Mouse (Mus musculus) G1E-ER4 (cell line): ENCODE data around the gene Smyd3. TPM values are rescaled to one million over a fixed set of nuclear protein-coding genes. Genes with fewer than 3 reads are reported as not detected.

ENCODE experiments used
- GATA1 ChIP-seq: IDR thresholded peaks from one replicate; pipeline ENCODE4 v1.8.0; 2012; ENCODE audit warnings: low read length, inconsistent platforms
- polyA plus RNA-seq: library from polyadenylated mRNA; stranded (reverse); fragments of >175 nt; gene quantifications from 2 replicates; pipeline ENCODE4 v1.2.3, GENCODE M21; 2012

Gene Smyd3
- polyA plus RNA-seq, 1 experiment: 4.1 TPM

- no peak for TF ChIP-seq GATA1
Measured at GRCm38 (mm10) chr1:179261496-179261966, 256.3 kb downstream of the Smyd3 start.

DNA sequence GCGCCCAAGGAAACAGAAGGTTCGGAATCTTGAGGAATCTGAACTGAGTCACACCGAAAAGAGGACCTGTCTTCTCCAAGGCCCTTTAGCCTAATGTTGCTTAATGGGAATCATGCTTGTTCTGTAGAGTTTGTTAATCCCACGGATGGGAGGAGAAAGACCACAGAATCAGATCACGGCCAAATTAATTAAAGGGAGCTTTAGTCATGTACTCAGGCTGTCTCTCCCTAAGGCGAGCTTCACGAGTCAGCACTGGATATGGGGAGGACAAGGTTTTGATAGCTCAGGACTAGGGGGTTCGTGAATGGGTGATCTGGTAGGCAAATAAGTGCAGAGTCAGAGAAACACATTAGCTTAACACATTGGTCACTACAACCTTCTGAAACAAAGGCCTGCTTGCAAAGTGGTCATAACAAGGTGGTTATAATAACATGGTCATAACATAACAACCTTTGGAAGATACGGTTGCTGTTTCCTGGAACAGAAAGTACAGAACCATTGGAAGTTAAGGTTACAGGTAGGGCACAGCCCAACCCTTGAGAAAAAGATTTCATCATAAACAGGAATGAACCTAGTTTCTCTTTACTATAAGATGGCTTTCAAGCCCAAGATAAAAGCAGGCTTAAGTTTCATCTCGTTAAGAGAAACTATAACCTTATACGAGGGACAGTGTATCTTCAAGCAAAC lies 261.9 kb downstream of the Smyd3 start:
- TF ChIP-seq GATA1: no peak

- no peak for TF ChIP-seq GATA1
Measured at GRCm38 (mm10) chr1:179254531-179254930, 263.3 kb downstream of the Smyd3 start.

- TF ChIP-seq GATA1: no peak
Measured at GRCm38 (mm10) chr1:179252611-179253010, 265.2 kb downstream of the Smyd3 start.

GRCm38 (mm10) chr1:179250388-179250787 lies 267.5 kb downstream of the Smyd3 start:
- TF ChIP-seq GATA1: no peak

DNA sequence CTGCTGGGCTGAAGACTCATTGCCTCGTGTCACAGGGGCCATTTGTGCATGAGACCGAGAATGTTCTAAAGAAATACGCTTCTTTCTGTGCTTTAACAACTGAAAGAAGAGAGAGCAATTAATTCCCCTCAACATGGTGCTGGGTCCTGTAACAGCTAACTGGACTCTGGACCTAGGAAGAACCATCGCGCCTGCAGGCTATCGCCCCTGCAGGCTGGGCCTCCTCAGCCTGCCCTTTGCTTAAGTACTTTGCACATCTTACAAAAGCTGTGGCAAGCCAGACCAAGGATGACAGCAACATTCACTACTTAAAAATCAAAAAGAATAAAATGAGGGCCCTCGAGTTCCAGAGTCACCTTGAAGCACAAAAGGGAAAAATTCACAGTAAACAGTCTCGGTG lies 274.3 kb downstream of the Smyd3 start:
- no peak for TF ChIP-seq GATA1

DNA sequence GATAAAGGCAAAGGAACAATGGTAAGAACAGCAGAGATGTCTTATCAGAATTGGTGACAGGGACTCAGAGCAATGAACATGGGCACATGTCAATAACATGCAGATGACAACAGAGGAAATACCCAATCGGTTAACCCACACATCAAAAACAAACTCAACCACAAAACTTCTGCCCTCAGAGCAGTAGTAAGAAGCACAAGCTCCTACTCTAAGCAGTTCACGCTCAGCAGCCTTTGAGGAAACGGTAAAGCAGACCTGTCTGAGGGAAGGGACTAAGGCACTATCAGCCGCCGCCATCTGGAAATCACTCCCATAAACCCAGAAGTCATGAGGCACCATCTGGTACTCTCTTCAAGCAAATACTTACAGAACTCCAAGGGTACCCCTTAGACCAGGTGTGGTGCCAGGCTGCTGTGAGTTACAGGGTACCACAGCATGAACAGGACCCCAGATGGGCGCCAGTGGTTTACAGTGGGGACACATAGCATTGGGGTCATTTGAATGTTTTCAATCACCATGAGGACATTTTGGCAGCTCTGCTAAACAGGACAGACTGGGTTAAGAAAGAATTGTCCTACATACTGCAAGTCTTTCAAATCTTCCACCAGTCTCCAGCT lies 277.1 kb downstream of the Smyd3 start:
- no peak for TF ChIP-seq GATA1

- no peak for TF ChIP-seq GATA1
Measured at GRCm38 (mm10) chr1:179238639-179239038, 279.2 kb downstream of the Smyd3 start.

DNA sequence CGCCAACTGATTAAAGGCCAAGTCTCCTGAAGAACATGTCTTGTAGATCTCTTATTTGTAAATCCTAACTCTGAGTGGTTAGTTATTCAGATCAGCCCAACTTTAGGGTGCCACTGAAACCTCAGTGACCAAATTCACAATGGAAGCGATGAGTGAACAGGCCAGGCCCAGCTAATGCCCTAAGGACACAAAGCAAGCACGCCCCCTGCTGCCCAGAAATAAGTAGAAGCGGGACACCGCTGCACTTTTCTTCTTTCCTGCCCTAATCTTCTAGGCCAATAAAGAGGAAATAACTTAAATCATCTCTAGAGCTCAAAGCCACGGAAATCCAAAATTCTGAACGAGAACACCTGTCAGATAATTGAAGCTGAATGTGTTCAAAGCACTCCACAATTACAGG lies 279.9 kb downstream of the Smyd3 start:
- no peak for TF ChIP-seq GATA1

DNA sequence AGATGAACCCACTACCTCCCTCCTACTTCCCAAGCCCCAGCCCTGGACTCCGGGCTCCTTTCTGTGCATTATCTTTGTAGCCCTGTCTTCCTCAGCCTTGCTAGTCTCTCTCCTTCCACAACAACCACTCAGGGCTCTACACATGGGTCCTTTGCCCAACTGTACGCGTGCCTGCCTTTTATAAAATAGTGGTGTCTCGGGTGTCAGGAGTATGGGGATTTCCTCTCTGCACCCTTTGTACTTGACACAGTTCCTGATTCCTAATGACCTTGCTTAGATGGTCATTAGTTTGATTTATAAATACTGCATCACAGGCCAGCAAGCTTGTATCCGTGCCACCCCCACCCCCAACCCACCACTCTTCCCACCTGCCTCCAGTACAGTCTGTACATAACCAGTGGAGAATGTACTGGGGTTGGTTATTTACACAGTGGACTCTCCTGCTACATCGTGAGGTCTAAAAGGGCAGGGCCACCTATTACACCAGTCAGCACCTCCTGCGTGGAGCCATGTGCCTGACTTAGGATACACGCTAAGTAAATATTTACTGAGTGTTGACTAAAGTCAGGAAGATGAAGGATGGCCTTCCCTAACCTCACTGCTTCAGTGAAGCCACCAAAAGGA lies 281.5 kb downstream of the Smyd3 start:
- TF ChIP-seq GATA1: no peak

GRCm38 (mm10) chr1:179231777-179232661 lies 285.8 kb downstream of the Smyd3 start:
- TF ChIP-seq GATA1: no peak

GRCm38 (mm10) chr1:179229515-179229914 lies 288.3 kb downstream of the Smyd3 start:
- no peak for TF ChIP-seq GATA1

DNA sequence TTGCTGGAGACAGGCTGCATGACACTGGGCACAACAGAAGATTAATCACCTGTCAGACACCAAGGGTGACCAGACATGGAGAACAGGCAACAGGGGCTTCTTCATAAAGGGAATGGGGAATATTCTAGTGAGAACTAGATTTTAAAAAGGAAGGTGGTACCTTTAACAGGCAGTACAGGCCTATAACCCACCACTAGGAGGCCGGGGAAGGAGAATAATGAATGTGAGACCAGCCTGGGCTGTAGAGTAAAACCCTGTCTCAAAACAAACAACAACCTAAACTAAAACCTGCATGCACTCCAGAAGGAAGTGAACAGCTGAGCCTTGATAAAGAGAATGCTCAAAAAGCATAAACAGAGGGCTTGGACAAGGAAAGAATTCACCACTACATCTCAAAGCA lies 297.6 kb downstream of the Smyd3 start:
- TF ChIP-seq GATA1: no peak

DNA sequence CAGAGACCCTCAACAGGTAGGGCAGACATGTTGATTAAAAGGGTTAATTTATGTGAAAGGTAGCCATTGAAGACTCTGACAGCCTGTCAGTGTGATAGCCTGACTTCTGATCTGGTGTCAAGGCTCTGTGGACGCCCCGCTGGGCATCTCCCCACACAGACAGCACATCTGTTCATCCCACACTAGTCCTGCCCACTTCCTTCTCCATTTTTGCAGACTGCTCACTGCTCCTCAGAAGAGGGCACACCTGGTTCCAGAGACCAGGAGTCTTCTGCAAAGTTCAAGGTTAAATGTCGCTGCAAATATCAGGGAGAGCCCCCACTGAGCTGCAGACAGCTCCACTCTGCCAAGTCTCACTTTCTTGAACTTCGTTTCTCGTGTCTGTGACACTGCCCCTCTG lies 299.8 kb downstream of the Smyd3 start:
- no peak for TF ChIP-seq GATA1

- TF ChIP-seq GATA1: no peak
Measured at GRCm38 (mm10) chr1:179217036-179217435, 300.8 kb downstream of the Smyd3 start.

DNA sequence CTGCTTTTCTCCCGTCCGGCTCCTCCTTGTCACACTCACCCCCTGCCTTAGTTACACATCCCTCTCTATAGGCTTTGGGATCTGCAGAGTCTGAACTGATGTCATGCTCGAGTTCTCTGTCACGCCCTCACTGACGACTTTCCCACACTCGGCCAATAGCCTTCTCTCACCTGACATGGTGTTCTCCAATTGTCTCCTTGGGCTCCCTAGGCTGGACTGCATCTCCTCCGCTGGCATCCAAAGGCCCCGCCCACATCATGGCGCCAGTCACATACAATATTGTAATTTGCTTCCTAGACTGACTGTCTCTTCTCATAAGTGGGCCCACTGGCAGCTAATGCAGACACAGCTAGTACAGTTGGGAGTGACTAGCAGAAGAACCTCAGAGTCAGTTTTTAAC lies 304.5 kb downstream of the Smyd3 start:
- no peak for TF ChIP-seq GATA1

DNA sequence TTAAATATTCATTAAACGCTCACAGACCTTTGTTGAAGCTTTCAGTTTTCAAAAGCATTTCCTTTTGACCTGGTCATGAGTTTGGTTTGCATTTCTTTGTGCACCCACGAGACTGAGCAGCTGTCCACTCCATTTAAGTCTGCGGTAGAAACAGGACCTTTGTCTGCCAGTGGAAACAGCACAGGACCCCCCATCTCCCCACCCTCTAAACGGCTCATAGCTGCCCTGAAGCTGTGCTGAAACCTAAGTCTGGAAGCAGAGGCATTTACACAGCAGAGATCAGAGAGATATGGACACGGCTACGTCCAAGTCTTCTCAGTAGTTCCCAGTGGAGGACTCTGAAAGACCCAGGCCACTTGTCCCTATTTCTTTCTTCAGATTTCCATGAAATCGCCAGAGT lies 305.5 kb downstream of the Smyd3 start:
- no peak for TF ChIP-seq GATA1
